ENCODE assay signal across 8 mouse cellular contexts in the genomic region with DNA sequence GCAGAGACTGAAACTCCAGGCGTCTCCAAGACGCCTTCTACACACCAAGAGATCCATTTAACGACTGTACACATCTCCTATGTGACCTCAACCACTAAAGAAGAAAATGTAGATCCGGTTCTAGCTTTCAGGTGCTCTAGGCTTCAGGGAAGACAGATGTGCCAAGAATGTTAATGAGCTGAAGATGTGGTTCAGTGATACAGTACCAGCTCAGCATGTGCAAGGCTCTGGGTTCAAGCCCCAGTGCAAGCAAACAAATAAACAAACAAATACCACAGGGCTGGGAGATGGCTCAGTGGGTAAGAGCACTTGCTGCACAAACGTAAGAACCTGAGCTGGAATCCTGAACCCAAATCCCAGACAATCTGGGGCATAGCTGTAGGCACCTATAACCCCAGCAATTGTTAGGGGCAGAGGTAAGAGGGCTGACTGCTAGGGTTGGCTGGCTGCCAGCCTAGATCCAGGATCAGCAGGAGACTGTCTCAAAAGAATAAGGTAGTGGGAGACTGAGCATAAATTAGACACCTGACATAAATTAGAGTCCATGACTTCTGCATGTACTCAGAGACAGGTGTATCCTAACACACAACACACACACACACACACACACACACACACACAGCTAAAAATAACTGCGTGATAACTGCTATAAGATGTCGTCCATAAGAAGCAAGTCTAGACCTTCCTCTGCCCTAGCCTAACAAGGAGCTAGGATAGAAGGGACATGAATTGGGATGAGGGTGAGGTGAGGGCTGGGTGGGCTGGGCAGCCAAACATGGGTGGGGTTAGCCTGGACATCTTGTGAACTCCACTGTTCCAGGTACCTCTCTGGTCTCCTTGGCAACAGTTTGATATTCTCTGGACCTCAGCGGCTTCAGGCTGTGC.
DNase-seq lines count a peak whose midpoint lies in the region; ATAC-seq and TF ChIP-seq lines count a peak whose summit lies in the region.

No protein-coding gene starts in this region.

- no peaks in the 10 kb centered on the region for H3K9me3 ChIP-seq in heart, embryonic 10.5 days
- H3K9me3 ChIP-seq in midbrain, embryonic 14.5 days (ENCODE audit: control insufficient read depth, low read length): no peaks in the 10 kb centered on the region

- H3K27me3 ChIP-seq in heart, embryonic 10.5 days (ENCODE audit: insufficient read depth, poor library complexity, severe bottlenecking): no peaks in the 10 kb centered on the region
- H3K27me3 ChIP-seq in midbrain, embryonic 14.5 days (ENCODE audit: control insufficient read depth, insufficient read depth, low read length): no peaks in the 10 kb centered on the region

- no peak for ATAC-seq in midbrain, embryonic 14.5 days (ENCODE audit: low FRiP score, low TSS enrichment)

- H3K27ac ChIP-seq in heart, embryonic 10.5 days: peak overlapping the region; percentile 84
- peak overlapping the region; percentile 85 for H3K27ac ChIP-seq in bone marrow macrophage, adult 2 months (ENCODE audit: insufficient read depth, low read depth, low read length)
- H3K27ac ChIP-seq in midbrain, embryonic 14.5 days (replicated peaks; ENCODE audit: low read depth, low read length): peak overlapping the region; percentile 53; the same call in 1 of the 2 replicates

- WGBS in heart, embryonic 10.5 days: 65% methylated on average over 8 of the region's 8 CpGs
- WGBS in midbrain, embryonic 14.5 days: 75% methylated on average over 8 of the region's 8 CpGs

- no peaks in the 10 kb centered on the region; the same call in 1 of the 2 replicates for H3K36me3 ChIP-seq in heart, embryonic 10.5 days
- no peaks in the 10 kb centered on the region for H3K36me3 ChIP-seq in midbrain, embryonic 14.5 days (ENCODE audit: control insufficient read depth, insufficient read depth, low read length)

- no peak for TF ChIP-seq POLR2A in bone marrow macrophage, adult 2 months (IDR thresholded peaks at IDR 0.05; ENCODE audit: borderline replicate concordance, low read depth, low read length)

- no peak overlapping the region for H3K9ac ChIP-seq in midbrain, embryonic 14.5 days (replicated peaks; ENCODE audit: low read length)

- H3K4me3 ChIP-seq in heart, embryonic 10.5 days: peak overlapping the region; percentile 40
- peak overlapping the region; percentile 38 for H3K4me3 ChIP-seq in bone marrow macrophage, adult 2 months (ENCODE audit: insufficient read depth, low read length)
- no peak overlapping the region for H3K4me3 ChIP-seq in midbrain, embryonic 14.5 days (replicated peaks; ENCODE audit: low read depth, low read length)

- H3K4me1 ChIP-seq in heart, embryonic 10.5 days: peaks cover 78% of the 10 kb centered on the region
- H3K4me1 ChIP-seq in bone marrow macrophage, adult 2 months (ENCODE audit: control insufficient read depth, insufficient read depth, low read length): peaks cover 27% of the 10 kb centered on the region
- H3K4me1 ChIP-seq in midbrain, embryonic 14.5 days (ENCODE audit: control insufficient read depth, insufficient read depth, low read length): peaks cover 25% of the 10 kb centered on the region

- no peak for TF ChIP-seq CTCF in bone marrow macrophage, adult 2 months (IDR thresholded peaks at IDR 0.05; ENCODE audit: low read depth, low read length)

- no peak for DNase-seq in heart, embryonic 10.5 days (ENCODE audit: low spot score)
- no peak for DNase-seq in heart, adult 18-20 months
- peak; percentile 81 for DNase-seq in induced T-regulatory cell, adult 2 months (ENCODE audit: low read depth)
- DNase-seq in midbrain, embryonic 14.5 days: no peak
- no peak for DNase-seq in urinary bladder, adult 2 months (ENCODE audit: low spot score)
- no peak for DNase-seq in cerebellum, adult 11 months
- DNase-seq in left cerebral cortex, postnatal 14 days (ENCODE audit: low spot score in 2 of 2): no peak

- intact Hi-C loops in left cerebral cortex, postnatal 14 days (cut with DNase I): no loop called here

- no peak overlapping the region for H3K4me2 ChIP-seq in midbrain, embryonic 14.5 days (ENCODE audit: low read length)
